Mouse (Mus musculus) T-helper 2 cell (primary cell): ENCODE results near the gene Dolpp1.

Experiments
- in situ Hi-C: fragments of 300-600 bp; cut with MboI, MseI; formaldehyde crosslinking; loops from one replicate; pipeline ENCODE4 v1.15.1; 2025; ENCODE audit warnings: high pct_unique_total_duplicates

Gene Dolpp1

GRCm38 (mm10) chr2:30392114-30392576 is at the start of gene Dolpp1:
Gene Dolpp1, plus strand, starts transcription at chr2:30392254.
- in situ Hi-C loops, result no loop called here

- in situ Hi-C loops, result no loop called here
Measured at GRCm38 (mm10) chr2:30342544-30342943, 49.5 kb upstream of the Dolpp1 start.

- in situ Hi-C loops, result no loop called here
Measured at GRCm38 (mm10) chr2:30343601-30344137, 48.4 kb upstream of the Dolpp1 start.

- in situ Hi-C loops, result no loop called here
Measured at GRCm38 (mm10) chr2:30345971-30346676, 45.9 kb upstream of the Dolpp1 start.

DNA sequence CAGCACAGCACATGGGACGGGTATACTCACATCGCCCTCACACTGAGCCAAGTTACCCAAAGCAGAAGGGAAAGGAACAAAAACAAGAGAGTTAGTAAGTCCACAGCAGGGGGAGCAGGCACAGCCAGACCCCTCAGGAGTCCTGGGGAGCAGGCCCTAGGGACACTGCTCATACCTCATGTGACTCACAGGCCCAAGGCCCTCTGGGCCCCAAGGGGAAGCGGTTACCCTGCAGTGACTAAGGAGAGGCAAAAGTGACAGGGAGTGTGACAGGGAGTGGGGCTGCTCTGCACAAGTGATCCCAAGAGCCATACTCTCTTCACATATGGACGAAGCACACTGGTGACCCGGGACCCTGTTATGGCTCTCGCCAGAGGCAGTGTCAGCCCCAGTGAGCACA is 42.9 kb upstream of the Dolpp1 start:
- in situ Hi-C loops, result no loop called here

GRCm38 (mm10) chr2:30351149-30351548 is 40.9 kb upstream of the Dolpp1 start:
- in situ Hi-C loops, result no loop called here

- in situ Hi-C loops, result no loop called here
Measured at GRCm38 (mm10) chr2:30355861-30356260, 36.2 kb upstream of the Dolpp1 start.

DNA sequence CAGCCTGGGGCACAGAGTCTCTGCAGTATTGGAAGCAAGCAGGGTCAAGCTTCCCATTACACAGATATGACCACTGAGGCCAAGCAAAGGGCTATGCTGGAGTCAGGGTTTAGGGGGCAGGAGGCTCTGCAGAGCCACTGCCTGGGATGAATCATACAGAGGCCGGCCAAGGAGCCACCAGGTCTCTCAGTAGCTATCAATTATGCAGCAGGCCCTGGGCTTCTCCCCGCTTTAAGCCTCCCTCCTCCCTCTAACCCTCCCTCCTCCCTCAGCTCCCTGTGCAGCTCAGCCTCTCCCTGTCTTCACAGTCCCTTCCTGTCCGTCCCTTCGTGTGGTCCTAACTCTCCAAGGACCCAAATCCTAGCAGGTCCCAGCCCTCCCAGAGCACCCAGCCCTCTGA is 35.8 kb upstream of the Dolpp1 start:
- in situ Hi-C loops, result no loop called here

GRCm38 (mm10) chr2:30356906-30357305 is 35.1 kb upstream of the Dolpp1 start:
- in situ Hi-C loops, result no loop called here

GRCm38 (mm10) chr2:30357552-30358510 is 34.2 kb upstream of the Dolpp1 start:
- in situ Hi-C loops, result no loop called here

- in situ Hi-C loops, result no loop called here
Measured at GRCm38 (mm10) chr2:30358533-30359531, 33.2 kb upstream of the Dolpp1 start, which contains the start of gene Sh3glb2. Gene Sh3glb2, minus strand, starts transcription at chr2:30359337.

DNA sequence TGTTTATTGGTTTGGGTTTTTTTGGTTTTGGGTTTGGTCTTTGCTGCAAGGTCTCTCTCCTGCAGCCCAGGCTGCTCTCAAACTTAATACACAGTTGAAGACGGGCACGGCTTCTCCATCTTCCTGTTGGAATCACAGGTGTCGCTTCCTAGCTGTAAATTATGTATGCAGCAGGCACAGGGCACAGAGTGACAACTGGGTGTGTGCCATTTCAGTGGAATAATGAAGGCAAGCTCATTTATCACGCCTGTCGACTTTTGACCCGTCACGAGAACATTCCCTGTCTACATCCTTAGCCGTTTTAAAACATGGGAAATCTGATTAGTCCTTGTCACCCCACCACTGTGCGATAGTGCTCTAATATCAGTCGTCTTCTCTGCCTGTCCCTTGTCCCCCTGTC is 31.4 kb upstream of the Dolpp1 start:
- in situ Hi-C loops, result no loop called here

DNA sequence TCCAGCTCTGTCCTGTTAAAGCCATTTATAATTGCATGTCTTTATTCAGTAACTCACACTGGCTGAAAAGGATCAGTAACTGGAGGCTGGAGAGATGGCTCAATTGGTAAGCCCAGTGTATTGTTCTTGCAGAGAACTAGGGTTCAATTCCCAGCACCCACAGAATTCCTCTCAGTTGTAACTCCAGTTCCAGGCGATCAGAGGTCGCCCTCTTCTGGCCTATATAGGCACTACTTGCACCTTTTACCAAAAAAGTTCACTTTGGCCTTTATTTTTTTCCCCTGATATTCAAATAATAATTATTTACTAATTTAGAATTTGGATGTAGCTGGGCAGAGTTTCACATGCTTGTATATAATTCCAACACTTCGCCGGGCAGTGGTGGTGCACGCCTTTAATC is 29.2 kb upstream of the Dolpp1 start:
- in situ Hi-C loops, result no loop called here

DNA sequence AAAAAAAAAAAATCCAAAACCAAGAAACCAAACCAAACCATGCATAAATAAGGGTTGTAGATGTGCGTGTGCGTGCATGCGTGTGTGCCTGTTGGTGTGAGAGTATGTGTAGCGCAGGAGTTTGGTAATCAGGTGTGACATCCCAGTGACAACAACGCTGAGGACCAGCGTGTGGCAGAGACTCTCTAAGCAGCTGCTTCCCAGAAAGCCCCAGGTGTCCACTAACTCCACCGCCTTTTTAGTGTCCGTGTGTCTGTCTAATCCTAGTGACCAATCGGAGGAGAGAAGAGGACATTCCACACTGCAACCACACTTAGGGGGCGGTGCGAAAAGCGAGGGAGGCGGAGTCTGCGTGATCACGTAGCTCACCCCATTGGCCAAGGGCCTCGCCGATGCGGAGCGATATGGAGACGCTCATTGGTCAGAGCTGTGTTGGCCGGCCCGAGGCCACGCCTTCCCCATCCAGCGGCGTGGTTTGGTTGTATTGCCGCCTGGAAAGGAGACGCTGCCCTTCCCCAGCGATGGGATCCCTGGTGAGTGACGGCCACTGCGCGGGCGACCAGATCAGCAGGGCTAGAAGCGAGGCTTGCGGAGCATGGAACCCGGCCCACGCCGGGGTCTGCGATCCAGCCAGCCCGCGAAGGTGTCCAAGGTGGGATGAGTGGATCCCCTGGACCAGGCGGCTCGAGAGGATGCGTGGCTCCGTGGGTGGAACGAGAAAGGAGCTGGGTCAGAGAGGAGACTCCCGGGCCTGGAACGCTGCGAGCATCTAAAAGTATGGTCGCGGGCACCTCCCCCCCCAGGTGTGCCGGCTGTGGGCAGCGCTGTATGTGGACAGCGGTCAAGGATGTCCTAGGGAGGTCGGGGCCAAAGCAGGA is 28.0 kb upstream of the Dolpp1 start, which contains the start of gene Miga2:
Gene Miga2, plus strand, starts transcription at position 461 of the 878 bp plus-strand sequence.
- in situ Hi-C loops, result no loop called here

DNA sequence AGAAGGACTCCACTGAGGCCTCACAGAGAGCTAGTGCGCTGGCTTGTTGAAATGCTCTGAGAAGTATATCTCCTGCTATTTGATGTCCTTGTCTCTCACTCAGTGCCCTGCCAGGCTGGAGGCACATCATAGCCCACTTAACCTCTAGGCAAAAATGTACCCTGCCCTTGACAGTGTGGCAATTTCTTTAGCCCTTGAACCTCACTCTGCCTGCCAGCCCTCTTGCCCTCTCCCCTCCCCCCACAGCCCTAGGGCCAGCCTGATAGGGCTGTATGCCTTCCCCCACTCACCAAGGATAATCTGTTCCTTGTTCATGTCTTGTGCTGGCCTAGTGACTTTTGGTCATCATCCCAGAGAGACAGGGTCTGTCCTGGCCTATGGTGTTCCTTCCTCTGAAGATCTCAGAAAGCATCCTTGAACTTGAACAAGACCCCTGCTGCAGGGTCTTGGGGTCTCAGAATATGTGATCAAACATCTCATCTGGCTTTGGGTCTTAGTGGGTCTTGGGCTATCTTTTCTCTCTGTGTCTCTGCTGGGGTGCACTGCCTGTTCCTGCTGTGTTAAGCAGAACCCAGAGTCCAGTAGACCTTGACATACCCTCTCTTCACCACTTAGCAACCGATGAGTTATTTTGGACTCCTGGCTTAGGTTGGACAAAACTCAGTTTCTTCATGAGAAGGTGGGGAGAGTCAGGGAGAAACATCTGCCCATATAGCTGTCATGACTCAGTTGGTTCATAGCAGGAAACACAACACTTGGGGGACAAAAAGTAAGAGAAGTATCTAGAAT is 26.6 kb upstream of the Dolpp1 start:
- in situ Hi-C loops, result loop anchor here (5.0 kb wide), 1 partner anchor 42 kb away; no protein-coding TSS in a partner anchor

GRCm38 (mm10) chr2:30366203-30366602 is 25.9 kb upstream of the Dolpp1 start:
- in situ Hi-C loops, result loop anchor here (5.0 kb wide), 1 partner anchor 41 kb away; no protein-coding TSS in a partner anchor

DNA sequence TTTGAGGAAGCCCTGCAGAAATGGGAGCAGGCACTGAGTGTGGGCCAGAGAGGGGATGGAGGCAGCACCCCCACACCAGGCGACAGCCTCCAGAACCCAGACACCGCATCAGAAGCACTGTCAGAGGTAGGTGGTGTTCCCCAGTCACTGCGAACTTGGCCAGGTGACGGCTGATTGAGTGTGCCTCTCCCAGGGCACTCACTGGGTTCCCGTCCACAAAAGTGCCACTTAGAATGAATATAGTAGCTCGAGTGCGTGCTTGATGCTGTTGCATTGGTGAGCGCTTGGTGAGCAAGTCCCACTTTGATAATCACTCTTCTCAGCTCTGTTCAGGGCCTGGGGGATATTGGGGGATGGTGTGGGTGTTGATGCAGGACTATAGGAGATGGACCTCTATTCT is 20.5 kb upstream of the Dolpp1 start:
- in situ Hi-C loops, result no loop called here

GRCm38 (mm10) chr2:30372726-30373125 is 19.3 kb upstream of the Dolpp1 start:
- in situ Hi-C loops, result no loop called here

DNA sequence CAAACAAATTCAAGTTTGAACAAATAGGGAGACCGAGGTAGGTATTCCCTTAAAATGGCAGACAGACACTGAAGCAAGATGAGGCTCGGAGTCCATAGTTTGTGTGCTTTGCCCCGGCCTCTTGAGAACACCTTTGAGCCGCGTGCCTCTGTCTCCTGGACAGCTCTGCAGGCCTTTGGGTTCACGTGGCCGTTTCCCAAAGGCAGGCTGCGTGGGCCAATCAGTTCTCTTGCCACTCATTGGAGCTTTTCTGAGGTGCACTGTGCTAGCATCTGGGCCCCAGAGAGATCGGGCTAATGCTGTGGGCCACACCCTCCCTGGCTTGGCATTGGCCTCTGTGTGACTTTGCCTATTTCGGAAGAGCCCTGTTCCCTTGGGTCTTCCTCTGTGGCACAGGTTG is 16.2 kb upstream of the Dolpp1 start:
- in situ Hi-C loops, result no loop called here
